Mouse (Mus musculus) thymus, adult 2 months (tissue): Measurements from ENCODE around the gene Bricd5.

ENCODE experiments used
- CTCF ChIP-seq: fragments of 200-500 bp; IDR thresholded peaks from 2 replicates; pipeline ENCODE4 v1.5.1; 2012; ENCODE audit warnings: mild to moderate bottlenecking, control low read depth, low read length, moderate library complexity, borderline replicate concordance; ENCODE audit not compliant: control insufficient read depth, poor library complexity, insufficient read depth; ENCODE audit errors: extremely low read depth
- POLR2A ChIP-seq: fragments of 200-500 bp; IDR thresholded peaks from 2 replicates; pipeline ENCODE4 v1.6.1; 2012; ENCODE audit warnings: mild to moderate bottlenecking, low read length, control low read depth, moderate library complexity; ENCODE audit not compliant: control insufficient read depth, poor library complexity, insufficient read depth; ENCODE audit errors: extremely low read depth

GRCm38 (mm10) chr17:24462932-24463331 lies 10.8 kb upstream of the Bricd5 start:
- TF ChIP-seq CTCF = no peak
- no peak for TF ChIP-seq POLR2A
